Mouse (Mus musculus) Patski (cell line): Measurements from ENCODE around the gene Rfpl4. TPM values are rescaled to one million over a fixed set of nuclear protein-coding genes. Genes with fewer than 3 reads are reported as not detected.
"Not testable (repeated sequence)": the region's sequence is repeated elsewhere in the genome, so short reads cannot be mapped to it uniquely, and the experiment has no call there.

ENCODE experiments used
- ATAC-seq: fragments of 100-300 bp; one replicate; pipeline ENCODE4 v1.8.0; 2021
- CTCF ChIA-PET: fragments of 350-600 bp; sonication (Branson Sonifier 250); formaldehyde crosslinking; loops from one replicate; lab custom pipeline; 2022; ENCODE audit warnings: inconsistent platforms; lab: Charles Lee
- POLR2A ChIA-PET: fragments of 350-600 bp; sonication (Branson Sonifier 250); formaldehyde crosslinking; loops from one replicate; lab custom pipeline; 2022; ENCODE audit warnings: antibody characterized with exemption, inconsistent platforms; lab: Charles Lee
- DNase-seq: peaks from one replicate; pipeline ENCODE4 v3.0.0-alpha.2; 2011; ENCODE audit warnings: low read depth, low spot score
- H3K27me3 ChIP-seq: fragments of 371-371 bp; one replicate; pipeline ENCODE4 v1.5.1; 2021
- CTCF ChIP-seq: fragments of 100-300 bp; IDR thresholded peaks from one replicate; pipeline ENCODE4 v1.5.1; 2021
- in situ Hi-C: fragments of 300-500 bp; cut with MboI; formaldehyde crosslinking; loops from 3 replicates; pipeline ENCODE4 v1.11.1; 2018; ENCODE audit warnings: low pct_unique_long_range_greater_than_20kb, mixed read lengths
- polyA plus RNA-seq: library from polyadenylated mRNA; unstranded; gene quantifications from one replicate; pipeline ENCODE4 v1.2.3, GENCODE M21; 2021

The Rfpl4 gene
- polyA plus RNA-seq: not detected

DNA sequence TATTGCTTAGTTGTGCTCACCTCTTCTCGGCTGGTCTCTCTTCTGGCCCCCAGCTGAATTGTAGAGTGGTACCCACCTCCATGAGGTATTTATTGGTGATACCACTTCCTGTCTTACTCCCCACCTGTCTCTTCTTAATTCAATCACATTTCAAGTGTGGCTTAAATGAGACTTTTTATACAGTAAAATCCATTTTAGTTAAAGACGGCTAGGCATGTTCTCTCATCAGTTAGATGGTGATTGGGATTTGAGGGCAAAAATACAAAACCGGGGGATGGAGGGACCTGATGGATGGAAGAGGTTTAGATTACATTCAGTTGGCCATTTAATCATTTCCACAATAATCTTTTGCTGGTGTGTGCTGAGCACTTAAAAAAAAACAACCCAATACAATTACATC, at the start of gene Rfpl4:
TSS of gene Rfpl4 (minus strand) at position 101 of the 400 bp plus-strand sequence.
- TF ChIP-seq CTCF: no peak

GRCm38 (mm10) chr7:5149570-5149969, 32.8 kb upstream of the Rfpl4 start, which contains the start of gene Vmn1r55:
TSS of gene Vmn1r55 (minus strand) at chr7:5149670.
- CTCF ChIA-PET, POLR2A ChIA-PET, DNase-seq, H3K27me3 ChIP-seq, ATAC-seq, in situ Hi-C loops: not testable (repeated sequence)

More for the DNA sequence above, at the start of gene Rfpl4:
- no peak for ATAC-seq
- in situ Hi-C loops: no loop called here
- ChIA-PET CTCF (interaction anchor here (1.4 kb wide), 1 partner anchor 13 kb away, joined by 3 read pairs; no protein-coding TSS in a partner anchor), POLR2A (no interaction called here)
- DNase-seq: no peak
- peaks cover 9% of the 10 kb centered on the region for H3K27me3 ChIP-seq

GRCm38 (mm10) chr7:5125549-5126406, 9.0 kb upstream of the Rfpl4 start, which contains the start of gene Rasl2-9:
TSS of gene Rasl2-9 (minus strand) at chr7:5125950.
- ChIA-PET POLR2A (no interaction called here), CTCF (no interaction called here)
- ATAC-seq: no peak
- in situ Hi-C loops: no loop called here
- DNase-seq: no peak
- H3K27me3 ChIP-seq: peaks cover 13% of the 10 kb centered on the region
- peak; percentile 76 for TF ChIP-seq CTCF

- ChIA-PET POLR2A (no interaction called here), CTCF (no interaction called here)
- DNase-seq (no peak), ATAC-seq (no peak)
- peaks cover 13% of the 10 kb centered on the region for H3K27me3 ChIP-seq
- in situ Hi-C loops: no loop called here
- no peak for TF ChIP-seq CTCF
These were observed 8.3 kb upstream of the Rfpl4 start for GRCm38 (mm10) chr7:5125078-5125477.

DNA sequence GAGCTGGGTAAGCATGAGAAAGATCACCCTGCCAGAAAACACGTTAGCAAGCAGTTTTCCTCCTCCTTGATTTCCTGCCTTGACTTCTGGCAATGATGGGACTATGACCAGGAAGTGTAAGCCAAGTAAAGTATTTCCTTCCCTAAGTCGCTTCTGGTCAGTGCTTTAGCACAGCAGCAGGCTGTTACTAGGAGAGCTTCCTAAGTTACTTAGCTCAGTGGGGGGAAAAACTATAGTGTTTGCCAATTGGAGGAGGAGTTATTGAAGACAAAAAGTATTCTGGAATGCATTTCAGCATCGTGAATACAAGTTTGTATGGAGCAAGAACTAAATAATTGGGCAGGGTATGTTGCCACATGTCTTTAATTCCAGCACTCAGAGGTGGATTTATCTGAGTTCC, 4.0 kb downstream of the Rfpl4 start:
- no peak for DNase-seq
- in situ Hi-C loops: no loop called here
- ATAC-seq: no peak
- POLR2A ChIA-PET: interaction anchor here (0.6 kb wide), 1 partner anchor 11 kb away, joined by 3 read pairs; no protein-coding TSS in a partner anchor
- no peak for TF ChIP-seq CTCF
- no peaks in the 10 kb centered on the region for H3K27me3 ChIP-seq
- CTCF ChIA-PET: no interaction called here

DNA sequence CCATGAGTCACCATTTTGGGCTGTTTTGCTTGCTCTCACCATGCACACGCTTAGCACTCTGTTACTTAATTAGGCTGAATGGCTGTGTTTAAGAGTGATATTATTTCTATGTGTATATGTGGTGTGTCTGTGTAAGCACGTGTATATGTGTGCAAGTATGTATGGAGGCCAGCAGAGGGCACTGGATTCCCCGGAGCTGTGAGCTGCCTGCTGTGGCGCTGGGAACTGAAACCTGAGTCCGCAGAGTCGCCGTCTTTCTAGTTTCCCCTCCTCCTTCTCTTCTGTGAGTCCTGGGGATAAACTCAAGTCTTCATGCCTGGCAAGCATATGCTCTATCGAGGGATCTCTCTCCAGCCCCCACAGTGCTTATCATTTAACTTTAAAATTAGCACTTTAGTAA, 7.4 kb downstream of the Rfpl4 start:
- POLR2A ChIA-PET: interaction anchor here (0.5 kb wide), 1 partner anchor 226 kb away, joined by 3 read pairs; no protein-coding TSS in a partner anchor
- CTCF ChIA-PET: no interaction called here
- in situ Hi-C loops: no loop called here
- no peak for TF ChIP-seq CTCF
- DNase-seq (no peak), ATAC-seq (no peak)
- H3K27me3 ChIP-seq: no peaks in the 10 kb centered on the region

GRCm38 (mm10) chr7:5108272-5108671, 8.5 kb downstream of the Rfpl4 start:
- ATAC-seq (no peak), DNase-seq (no peak)
- ChIA-PET POLR2A (no interaction called here), CTCF (no interaction called here)
- TF ChIP-seq CTCF: no peak
- in situ Hi-C loops: no loop called here
- H3K27me3 ChIP-seq: no peaks in the 10 kb centered on the region

DNA sequence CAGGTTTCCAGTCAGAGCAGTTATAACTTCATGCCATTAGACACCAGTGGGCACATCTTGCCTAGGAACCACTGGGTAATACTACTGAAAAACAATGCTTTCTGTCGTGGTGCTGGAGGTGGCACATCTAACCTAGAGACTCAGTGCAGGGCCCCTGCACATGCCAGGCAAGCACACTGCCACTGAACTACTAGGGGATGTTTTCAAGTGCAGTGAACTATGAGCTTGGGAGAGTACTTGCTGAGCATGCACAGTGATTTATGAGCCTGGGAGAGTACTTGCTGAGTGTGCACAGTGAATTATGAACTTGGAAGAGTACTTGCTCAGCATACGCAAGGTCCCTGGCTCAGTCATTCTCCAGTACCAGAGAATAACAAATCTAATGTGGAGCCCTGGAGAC, 14.2 kb downstream of the Rfpl4 start:
- CTCF ChIA-PET: no interaction called here
- no peak for TF ChIP-seq CTCF
- H3K27me3 ChIP-seq: no peaks in the 10 kb centered on the region
- ATAC-seq: no peak
- no peak for DNase-seq
- POLR2A ChIA-PET: no interaction called here
- in situ Hi-C loops: no loop called here

DNA sequence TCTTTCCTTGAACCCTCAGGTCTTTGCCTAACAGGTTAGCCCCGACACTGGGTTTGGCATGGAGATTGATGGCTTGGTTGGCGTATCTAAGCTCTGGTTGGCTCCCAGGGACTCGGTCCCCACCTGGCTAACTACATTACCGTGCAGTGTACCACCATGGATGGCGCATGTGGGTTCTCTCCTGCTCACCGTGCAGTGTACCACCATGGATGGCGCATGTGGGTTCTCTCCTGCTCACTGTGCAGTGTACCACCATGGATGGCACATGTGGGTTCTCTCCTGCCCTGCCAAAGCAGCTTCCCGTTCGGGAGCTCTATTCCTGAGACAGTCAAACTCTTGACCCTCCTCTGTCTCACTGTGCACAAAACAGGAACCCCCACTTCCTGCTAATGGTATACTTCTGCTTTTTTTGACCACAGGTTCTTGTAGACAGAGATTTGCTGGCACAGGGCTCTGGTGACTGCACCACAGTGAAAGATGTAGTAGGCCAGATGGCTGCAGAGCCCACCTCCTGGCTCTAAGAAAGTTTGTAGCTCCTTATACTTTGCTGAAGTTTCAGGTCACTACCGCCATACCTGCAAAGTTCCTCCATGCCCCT, 15.6 kb downstream of the Rfpl4 start:
- DNase-seq (no peak), ATAC-seq (no peak)
- in situ Hi-C loops: no loop called here
- no peak for TF ChIP-seq CTCF
- CTCF ChIA-PET: no interaction called here
- H3K27me3 ChIP-seq: no peaks in the 10 kb centered on the region
- POLR2A ChIA-PET: interaction anchor here (0.6 kb wide), 1 partner anchor 12 kb away, joined by 3 read pairs; no protein-coding TSS in a partner anchor

DNA sequence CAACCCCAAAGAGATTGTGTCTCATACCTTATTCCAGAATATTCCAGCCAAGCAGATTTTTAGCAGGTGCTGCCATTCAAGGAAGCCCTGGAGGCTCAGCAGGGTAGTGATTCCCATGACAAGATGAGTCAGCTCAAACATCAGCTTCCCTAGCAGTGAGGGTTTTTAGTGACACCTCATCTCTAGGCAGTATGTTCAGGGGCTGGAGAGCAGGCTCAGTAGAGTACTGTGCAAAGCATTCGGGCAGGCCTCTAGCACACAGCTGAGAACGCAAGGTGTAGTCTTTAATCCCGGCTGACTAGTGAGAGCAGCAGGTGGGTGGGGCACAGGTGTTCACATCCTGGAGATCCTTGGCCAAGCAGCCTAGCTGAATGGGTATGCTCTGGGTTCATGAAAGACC, 17.0 kb downstream of the Rfpl4 start:
- no peak for TF ChIP-seq CTCF
- CTCF ChIA-PET: no interaction called here
- ATAC-seq: no peak
- in situ Hi-C loops: loop anchor here (25.0 kb wide), 1 partner anchor 937 kb away; the partner anchor contains the start of genes Cdc42ep5 and Leng9
- no peaks in the 10 kb centered on the region for H3K27me3 ChIP-seq
- DNase-seq: no peak
- POLR2A ChIA-PET: no interaction called here

- ChIA-PET CTCF (no interaction called here), POLR2A (no interaction called here)
- no peak for ATAC-seq
- H3K27me3 ChIP-seq: no peaks in the 10 kb centered on the region
- TF ChIP-seq CTCF: no peak
- no peak for DNase-seq
- in situ Hi-C loops: loop anchor here (25.0 kb wide), 1 partner anchor 936 kb away; the partner anchor contains the start of genes Cdc42ep5 and Leng9
These were observed 18.0 kb downstream of the Rfpl4 start for GRCm38 (mm10) chr7:5098769-5099168.
